26 mouse cellular contexts compared by ENCODE assay signal in genomic region chr12:111618266-111618665, GRCm38 (mm10). TPM values are rescaled to one million over a fixed set of nuclear protein-coding genes. Genes with fewer than 3 reads are reported as not detected.
DNase-seq lines count a peak whose midpoint lies in the region; ATAC-seq and TF ChIP-seq lines count a peak whose summit lies in the region.
"Had no signal": no experiment of that assay in that cellular context is flagged by ENCODE, and none has a peak within 500 bp of the region (broad histone marks: within the 10 kb centered on the region; RNA-seq: fewer than 3 reads in every experiment).

No protein-coding gene starts in this region.

- WGBS in heart, embryonic 14.5 days, result 49% methylated on average over 7 of the region's 7 CpGs
- 72% methylated on average over 7 of the region's 7 CpGs for WGBS in heart, adult 2 months
- 44% methylated on average over 7 of the region's 7 CpGs for WGBS in heart, postnatal 0 days
- 67% methylated on average over 7 of the region's 7 CpGs for WGBS in limb, embryonic 14.5 days

- intact Hi-C loops in heart, adult 2 months (cut with DNase I), result no loop called here
- intact Hi-C loops in heart, postnatal 25 days (cut with DNase I), result no loop called here

- H3K9me3 ChIP-seq in heart, embryonic 14.5 days (ENCODE audit: control insufficient read depth, low read length), result no peaks in the 10 kb centered on the region
- no peaks in the 10 kb centered on the region for H3K9me3 ChIP-seq in heart, postnatal 0 days (replicated peaks; ENCODE audit: control insufficient read depth, low read length)
- H3K9me3 ChIP-seq in limb, embryonic 14.5 days (ENCODE audit: control insufficient read depth, low read length), result no peaks in the 10 kb centered on the region
- H3K9me3 ChIP-seq: embryonic facial prominence, embryonic 12.5 days; forebrain, embryonic 12.5 days; forebrain, embryonic 15.5 days; G1E; heart, embryonic 10.5 days; hindbrain, embryonic 12.5 days; hindbrain, embryonic 15.5 days had no signal

- peak; percentile 62 for DNase-seq in heart, adult 11 months
- DNase-seq in heart, adult 18-20 months, result no peak
- no peak for DNase-seq in heart, adult 2 months
- no peak for DNase-seq in heart, postnatal 0 days (ENCODE audit: low spot score)
- DNase-seq in heart, postnatal 25 days (ENCODE audit: low spot score), result no peak
- peak; percentile 9 for DNase-seq in limb, embryonic 14.5 days (ENCODE audit: low spot score)
- DNase-seq: adrenal gland, postnatal 10 days; adrenal gland, postnatal 36 days; B cell, adult 2 months; cerebellum, adult 18-20 months; cerebellum, adult 9-10 months; cerebellum, postnatal 14 days; gastrocnemius, postnatal 25 days; kidney, adult 2 months had no signal

- ATAC-seq in heart, embryonic 14.5 days (ENCODE audit: insufficient number of reproducible peaks, insufficient read depth, low FRiP score, low read depth), result no peak
- no peak for ATAC-seq in heart, postnatal 0 days (ENCODE audit: insufficient read depth, low read depth)
- no peak for ATAC-seq in limb, embryonic 14.5 days (ENCODE audit: low FRiP score, low read depth)
- ATAC-seq: forebrain, embryonic 15.5 days; intestine, postnatal 0 days; Patski had no signal

- H3K4me3 ChIP-seq in heart, embryonic 14.5 days (ENCODE audit: control insufficient read depth in 1 of 2, insufficient read depth in 1 of 2, low read depth in 1 of 2, low read length in 2 of 2), result no peak overlapping the region
- no peak overlapping the region for H3K4me3 ChIP-seq in heart, adult 2 months
- no peak overlapping the region for H3K4me3 ChIP-seq in heart, postnatal 0 days (ENCODE audit: low read depth, low read length)
- H3K4me3 ChIP-seq in limb, embryonic 14.5 days (replicated peaks; ENCODE audit: low read length), result no peak overlapping the region
- H3K4me3 ChIP-seq: embryonic facial prominence, embryonic 12.5 days; erythroblast, embryonic 14.5 days; forebrain, embryonic 12.5 days; forebrain, embryonic 15.5 days; heart, embryonic 10.5 days; hindbrain, embryonic 12.5 days; hindbrain, embryonic 15.5 days had no signal

- no peak for TF ChIP-seq CTCF in heart, adult 2 months (IDR thresholded peaks at IDR 0.05)
- no peak for TF ChIP-seq CTCF in heart, postnatal 0 days (IDR thresholded peaks at IDR 0.05; ENCODE audit: low read depth)

- no peaks in the 10 kb centered on the region; the same call in 1 of the 2 replicates for H3K79me2 ChIP-seq in heart, adult 2 months (replicated peaks; ENCODE audit: control insufficient read depth, insufficient read depth, low read length)

- TF ChIP-seq POLR2A in heart, adult 2 months (IDR thresholded peaks at IDR 0.05; ENCODE audit: insufficient read depth, low read depth, low read length), result no peak
- TF ChIP-seq POLR2A in limb, embryonic 14.5 days (IDR thresholded peaks at IDR 0.05; ENCODE audit: borderline replicate concordance, extremely low read depth, insufficient read depth, insufficient read length), result no peak

- TF ChIP-seq EP300 in heart, adult 2 months (IDR thresholded peaks at IDR 0.05; ENCODE audit: insufficient read depth, low read depth, low read length), result no peak
- no peak for TF ChIP-seq EP300 in heart, postnatal 0 days (IDR thresholded peaks at IDR 0.05; ENCODE audit: low read depth)

- peaks cover 55% of the 10 kb centered on the region for H3K36me3 ChIP-seq in heart, embryonic 14.5 days (ENCODE audit: control insufficient read depth, insufficient read depth, low read length)
- 0 out of 2 replicates have a peak, but pooled peaks cover 3% of the 10 kb centered on the region for H3K36me3 ChIP-seq in heart, adult 2 months (ENCODE audit: control insufficient read depth, insufficient read depth, low read length)
- peaks cover 55% of the 10 kb centered on the region for H3K36me3 ChIP-seq in heart, postnatal 0 days (replicated peaks; ENCODE audit: control insufficient read depth, insufficient read depth, low read length)
- H3K36me3 ChIP-seq in limb, embryonic 14.5 days (ENCODE audit: control insufficient read depth, insufficient read depth, low read length), result peaks cover 50% of the 10 kb centered on the region

- H3K4me1 ChIP-seq in heart, embryonic 14.5 days (ENCODE audit: control insufficient read depth in 2 of 2, insufficient read depth in 2 of 2, low read length in 2 of 2), result peaks cover 0 to 13% of the 10 kb centered on the region in 2 experiments; a peak in 1 of 4 replicates
- no peaks in the 10 kb centered on the region for H3K4me1 ChIP-seq in heart, adult 2 months (ENCODE audit: control insufficient read depth, insufficient read depth, low read length)
- peaks cover 9% of the 10 kb centered on the region; the same call in 1 of the 2 replicates for H3K4me1 ChIP-seq in heart, postnatal 0 days (ENCODE audit: control insufficient read depth, insufficient read depth)
- H3K4me1 ChIP-seq in limb, embryonic 14.5 days (ENCODE audit: control insufficient read depth, insufficient read depth, low read length), result no peaks in the 10 kb centered on the region
- H3K4me1 ChIP-seq: embryonic facial prominence, embryonic 12.5 days; forebrain, embryonic 12.5 days; forebrain, embryonic 15.5 days; heart, embryonic 10.5 days; hindbrain, embryonic 12.5 days; hindbrain, embryonic 15.5 days had no signal

- 0 out of 2 replicates have a peak overlapping the region, but pooled peaks have one; percentile 5 for H3K4me2 ChIP-seq in heart, embryonic 14.5 days (ENCODE audit: low read length)
- H3K4me2 ChIP-seq in heart, postnatal 0 days (ENCODE audit: low read depth, low read length), result no peak overlapping the region
- no peak overlapping the region for H3K4me2 ChIP-seq in limb, embryonic 14.5 days (replicated peaks; ENCODE audit: low read depth, low read length, severe bottlenecking)
- H3K4me2 ChIP-seq: embryonic facial prominence, embryonic 12.5 days; forebrain, embryonic 12.5 days; forebrain, embryonic 15.5 days; hindbrain, embryonic 12.5 days; hindbrain, embryonic 15.5 days had no signal

- no peaks in the 10 kb centered on the region for H3K27me3 ChIP-seq in heart, embryonic 14.5 days (ENCODE audit: control insufficient read depth, insufficient read depth, low read length)
- H3K27me3 ChIP-seq in heart, adult 2 months (ENCODE audit: control insufficient read depth, insufficient read depth, low read length), result no peaks in the 10 kb centered on the region
- no peaks in the 10 kb centered on the region for H3K27me3 ChIP-seq in heart, postnatal 0 days (ENCODE audit: control insufficient read depth, insufficient read depth, low read length)
- no peaks in the 10 kb centered on the region for H3K27me3 ChIP-seq in limb, embryonic 14.5 days (ENCODE audit: control insufficient read depth, insufficient read depth, low read length)
- H3K27me3 ChIP-seq: CH12.LX; embryonic facial prominence, embryonic 12.5 days; forebrain, embryonic 12.5 days; forebrain, embryonic 15.5 days; hindbrain, embryonic 12.5 days; hindbrain, embryonic 15.5 days; Patski had no signal

- no peak overlapping the region for H3K9ac ChIP-seq in heart, embryonic 14.5 days (ENCODE audit: low read length)
- no peak overlapping the region for H3K9ac ChIP-seq in heart, adult 2 months (ENCODE audit: low read depth, low read length)
- H3K9ac ChIP-seq in heart, postnatal 0 days (replicated peaks; ENCODE audit: low read depth, low read length), result no peak overlapping the region
- no peak overlapping the region for H3K9ac ChIP-seq in limb, embryonic 14.5 days (ENCODE audit: low read depth, low read length, severe bottlenecking)
- H3K9ac ChIP-seq: embryonic facial prominence, embryonic 12.5 days; forebrain, embryonic 12.5 days; forebrain, embryonic 15.5 days; hindbrain, embryonic 12.5 days; hindbrain, embryonic 15.5 days had no signal

- H3K27ac ChIP-seq in heart, embryonic 14.5 days (replicated peaks in 1 of 2; ENCODE audit: control insufficient read depth in 1 of 2, insufficient read depth in 1 of 2, low read depth in 2 of 2, low read length in 2 of 2), result peak overlapping the region in 1 of 2 experiments; percentile 31; a peak in 3 of 4 replicates
- no peak overlapping the region for H3K27ac ChIP-seq in heart, adult 2 months
- 0 out of 2 replicates have a peak overlapping the region, but pooled peaks have one; percentile 43 for H3K27ac ChIP-seq in heart, postnatal 0 days (ENCODE audit: low read depth)
- H3K27ac ChIP-seq in limb, embryonic 14.5 days (replicated peaks; ENCODE audit: low read depth, low read length), result no peak overlapping the region
- H3K27ac ChIP-seq: embryonic facial prominence, embryonic 12.5 days; forebrain, embryonic 15.5 days; heart, embryonic 10.5 days; hindbrain, embryonic 12.5 days; hindbrain, embryonic 15.5 days had no signal

RNA-seq across cellular contexts. Expression of gene Mark3, which starts 43.9 kb away (rescaled TPM):
- total RNA-seq in heart, adult 18-20 months (2021), result 10 to 100 TPM; 45.5 to 47.4 TPM
- 50.6 and 50.8 TPM in 2 replicates for polyA plus RNA-seq in heart, embryonic 14.5 days (2014; fragmentation: Nextera tagmentation; extraction: Ambion mirVana)
- 10 to 100 TPM; 50.6 to 52.5 TPM for total RNA-seq in heart, adult 2 months (2021)
- 18.1 and 28.2 TPM in 2 replicates for polyA plus RNA-seq in heart, adult 2 months (2012; rRNA removed)
- total RNA-seq in heart, postnatal 0 days (2014; rRNA removed; ENCODE audit: low replicate concordance), result 66.3 and 80.1 TPM in 2 replicates
- polyA plus RNA-seq in heart, postnatal 0 days (2015; fragmentation: Nextera tagmentation; extraction: Ambion mirVana), result 16.5 and 20.0 TPM in 2 replicates
- 10 to 100 TPM; 52.9 to 54.3 TPM for total RNA-seq in heart, postnatal 25 days (2021)
- polyA plus RNA-seq in limb, embryonic 14.5 days (2012; rRNA removed), result 69.4 and 80.5 TPM in 2 replicates
- 49.8 and 63.7 TPM in 2 replicates for polyA plus RNA-seq in limb, embryonic 14.5 days (2014; fragmentation: Nextera tagmentation; extraction: Ambion mirVana)

RNA-seq across cellular contexts. Expression of gene Ckb, which starts 53.9 kb away (rescaled TPM):
- total RNA-seq in heart, adult 18-20 months (2021), result 10 to 100 TPM; 67.8 to 74.5 TPM
- polyA plus RNA-seq in heart, embryonic 14.5 days (2014; fragmentation: Nextera tagmentation; extraction: Ambion mirVana), result 262 and 266 TPM in 2 replicates
- total RNA-seq in heart, adult 2 months (2021), result 10 to 100 TPM; 65.3 to 81.4 TPM
- 115 and 120 TPM in 2 replicates for polyA plus RNA-seq in heart, adult 2 months (2012; rRNA removed)
- total RNA-seq in heart, postnatal 0 days (2014; rRNA removed; ENCODE audit: low replicate concordance), result 735 and 758 TPM in 2 replicates
- polyA plus RNA-seq in heart, postnatal 0 days (2015; fragmentation: Nextera tagmentation; extraction: Ambion mirVana), result 334 and 359 TPM in 2 replicates
- 10 to 100 TPM; 91.2 to 98.8 TPM for total RNA-seq in heart, postnatal 25 days (2021)
- 133 and 168 TPM in 2 replicates for polyA plus RNA-seq in limb, embryonic 14.5 days (2012; rRNA removed)
- 94.7 and 106 TPM in 2 replicates for polyA plus RNA-seq in limb, embryonic 14.5 days (2014; fragmentation: Nextera tagmentation; extraction: Ambion mirVana)
- polyA plus RNA-seq: G1E had no signal

RNA-seq across cellular contexts. Expression of gene Trmt61a, which starts 59.6 kb away (rescaled TPM):
- total RNA-seq in heart, adult 18-20 months (2021), result 1 to 10 TPM; 5.8 to 6.5 TPM
- polyA plus RNA-seq in heart, embryonic 14.5 days (2014; fragmentation: Nextera tagmentation; extraction: Ambion mirVana), result 3.1 and 5.5 TPM in 2 replicates
- 1 to 10 TPM; 4.5 to 5.4 TPM for total RNA-seq in heart, adult 2 months (2021)
- polyA plus RNA-seq in heart, adult 2 months (2012; rRNA removed), result 7.6 and 11.8 TPM in 2 replicates
- total RNA-seq in heart, postnatal 0 days (2014; rRNA removed; ENCODE audit: low replicate concordance), result 23.5 and 24.9 TPM in 2 replicates
- polyA plus RNA-seq in heart, postnatal 0 days (2015; fragmentation: Nextera tagmentation; extraction: Ambion mirVana), result 4.1 and 6.1 TPM in 2 replicates
- 1 to 10 TPM; 4.4 to 5.7 TPM for total RNA-seq in heart, postnatal 25 days (2021)
- 30.8 and 47.4 TPM in 2 replicates for polyA plus RNA-seq in limb, embryonic 14.5 days (2012; rRNA removed)
- 7.2 and 7.3 TPM in 2 replicates for polyA plus RNA-seq in limb, embryonic 14.5 days (2014; fragmentation: Nextera tagmentation; extraction: Ambion mirVana)

Comparison
In these comparisons a context has a peak if more than half of its experiments do, and no peak if none do; other contexts are left out.
1. DNase-seq: peak in heart, adult 11 months (single experiment) and limb, embryonic 14.5 days (single experiment); none in heart, adult 18-20 months (0 of 2), heart, adult 2 months (0 of 2), heart, postnatal 0 days (single experiment) and heart, postnatal 25 days (single experiment).